Mouse (Mus musculus): ENCODE measurements around the gene Eif2ak1.

Eif2ak1 gene

GRCm38 (mm10) chr5:143902111-143902510, 84.5 kb downstream of the Eif2ak1 start:
- DNase-seq (ENCODE audit: low read depth), result no peak

- DNase-seq (ENCODE audit: low read depth), result no peak
These were observed 86.2 kb downstream of the Eif2ak1 start for GRCm38 (mm10) chr5:143903813-143904212.

GRCm38 (mm10) chr5:143906429-143906828, 88.8 kb downstream of the Eif2ak1 start:
- DNase-seq (ENCODE audit: low read depth), result no peak

- DNase-seq (ENCODE audit: low read depth), result peak; percentile 43
These were observed 91.3 kb downstream of the Eif2ak1 start for GRCm38 (mm10) chr5:143908926-143909325.

GRCm38 (mm10) chr5:143909417-143910400, 92.1 kb downstream of the Eif2ak1 start, which contains the start of the genes Aimp2 and Pms2:
TSS of gene Aimp2 (minus strand) at chr5:143909847.
TSS of gene Pms2 (plus strand) at chr5:143909964.
- peak; percentile 99 for DNase-seq (ENCODE audit: low read depth)

- no peak for DNase-seq (ENCODE audit: low read depth)
These were observed 98.6 kb downstream of the Eif2ak1 start for GRCm38 (mm10) chr5:143916221-143916620.

- peak; percentile 65 for DNase-seq (ENCODE audit: low read depth)
These were observed 99.8 kb downstream of the Eif2ak1 start for GRCm38 (mm10) chr5:143917418-143917817.

GRCm38 (mm10) chr5:143918120-143918519, 100.5 kb downstream of the Eif2ak1 start:
- no peak for DNase-seq (ENCODE audit: low read depth)

GRCm38 (mm10) chr5:143924781-143925452, 107.3 kb downstream of the Eif2ak1 start:
- peak; percentile 46 for DNase-seq (ENCODE audit: low read depth)

GRCm38 (mm10) chr5:143927875-143928274, 110.3 kb downstream of the Eif2ak1 start, which contains the start of gene Gm42421:
TSS of gene Gm42421 (plus strand) at chr5:143928175.
- DNase-seq (ENCODE audit: low read depth), result no peak

GRCm38 (mm10) chr5:143929291-143929690, 111.7 kb downstream of the Eif2ak1 start:
- DNase-seq (ENCODE audit: low read depth), result no peak

- DNase-seq (ENCODE audit: low read depth), result no peak
These were observed 113.1 kb downstream of the Eif2ak1 start for GRCm38 (mm10) chr5:143930656-143931055.

GRCm38 (mm10) chr5:143931863-143932580, 114.4 kb downstream of the Eif2ak1 start:
- no peak for DNase-seq (ENCODE audit: low read depth)

- DNase-seq (ENCODE audit: low read depth), result no peak
These were observed 115.2 kb downstream of the Eif2ak1 start, which contains the start of gene Rsph10b for GRCm38 (mm10) chr5:143932831-143933230. TSS of gene Rsph10b (plus strand) at chr5:143933035.

GRCm38 (mm10) chr5:143933414-143933813, 115.8 kb downstream of the Eif2ak1 start:
- no peak for DNase-seq (ENCODE audit: low read depth)

GRCm38 (mm10) chr5:143933875-143934274, 116.3 kb downstream of the Eif2ak1 start:
- DNase-seq (ENCODE audit: low read depth), result no peak

- no peak for DNase-seq (ENCODE audit: low read depth)
These were observed 118.6 kb downstream of the Eif2ak1 start for GRCm38 (mm10) chr5:143936156-143936555.

- no peak for DNase-seq (ENCODE audit: low read depth)
These were observed 124.0 kb downstream of the Eif2ak1 start for GRCm38 (mm10) chr5:143941588-143941987.

- no peak for DNase-seq (ENCODE audit: low read depth)
These were observed 125.9 kb downstream of the Eif2ak1 start for GRCm38 (mm10) chr5:143943231-143944125.

GRCm38 (mm10) chr5:143948361-143948760, 130.8 kb downstream of the Eif2ak1 start:
- no peak for DNase-seq (ENCODE audit: low read depth)

GRCm38 (mm10) chr5:143950016-143950415, 132.4 kb downstream of the Eif2ak1 start:
- DNase-seq (ENCODE audit: low read depth), result no peak

Measured in c-Kit-positive CD71-positive TER-119-negative erythroid progenitor cells, embryonic 14.5 days (primary cell).